Mouse (Mus musculus): ENCODE measurements around the gene Adamts16. TPM values are rescaled to one million over a fixed set of nuclear protein-coding genes. Genes with fewer than 3 reads are reported as not detected.
"Not testable (repeated sequence)": the region's sequence is repeated elsewhere in the genome, so short reads cannot be mapped to it uniquely, and the experiment has no call there.

Adamts16 gene
- polyA plus RNA-seq, 1 experiment from 2014 or later: 2.7 TPM

- no peak overlapping the region for H3K4me3 ChIP-seq (ENCODE audit: low read length)
Observed at GRCm38 (mm10) chr13:70874741-70875140, 33.1 kb upstream of the Adamts16 start.

GRCm38 (mm10) chr13:70873851-70874250, 32.2 kb upstream of the Adamts16 start:
- H3K36me3 ChIP-seq (ENCODE audit: control insufficient read depth, insufficient read depth, low read length); H3K4me1 ChIP-seq (ENCODE audit: control insufficient read depth, insufficient read depth, low read depth, low read length); ATAC-seq; H3K4me3 ChIP-seq (ENCODE audit: low read length); H3K4me2 ChIP-seq (ENCODE audit: low read length); H3K9me3 ChIP-seq (ENCODE audit: control insufficient read depth, low read length); H3K27me3 ChIP-seq (replicated peaks; ENCODE audit: control insufficient read depth, insufficient read depth, low read length); H3K27ac ChIP-seq (ENCODE audit: low read depth, low read length); H3K9ac ChIP-seq (ENCODE audit: low read depth, low read length): not testable (repeated sequence)
- 76% methylated on average over 13 of the region's 13 CpGs for WGBS

More at GRCm38 (mm10) chr13:70874741-70875140, 33.1 kb upstream of the Adamts16 start:
- ATAC-seq: no peak
- Histone ChIP-seq H3K9me3 (ENCODE audit: control insufficient read depth, low read length) (no peaks in the 10 kb centered on the region), H3K9ac (ENCODE audit: low read depth, low read length) (no peak overlapping the region), H3K36me3 (ENCODE audit: control insufficient read depth, insufficient read depth, low read length) (no peaks in the 10 kb centered on the region), H3K27me3 (replicated peaks; ENCODE audit: control insufficient read depth, insufficient read depth, low read length) (no peaks in the 10 kb centered on the region), H3K4me2 (ENCODE audit: low read length) (no peak overlapping the region), H3K27ac (ENCODE audit: low read depth, low read length) (no peak overlapping the region), H3K4me1 (ENCODE audit: control insufficient read depth, insufficient read depth, low read depth, low read length) (no peaks in the 10 kb centered on the region)

DNA sequence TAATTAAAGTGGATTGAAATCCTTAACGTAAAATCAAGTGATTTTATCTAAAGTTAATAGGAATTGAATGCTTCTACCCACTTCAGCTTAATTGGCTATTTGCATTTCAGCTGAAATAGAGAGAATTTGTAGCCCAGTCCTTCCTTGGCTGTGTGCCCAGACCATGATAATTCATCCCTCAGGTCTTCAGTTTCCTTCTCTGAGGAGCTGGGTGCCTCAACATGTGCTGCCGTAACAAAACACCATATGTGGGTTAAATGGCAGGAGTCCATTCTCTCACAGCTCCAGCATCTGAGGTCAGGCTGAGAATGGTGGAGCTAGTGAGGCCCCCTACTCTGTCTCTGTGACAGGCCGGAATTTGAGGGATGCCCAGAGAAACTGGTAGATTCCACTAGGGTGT, 29.4 kb upstream of the Adamts16 start:
- no peaks in the 10 kb centered on the region for H3K27me3 ChIP-seq (replicated peaks; ENCODE audit: control insufficient read depth, insufficient read depth, low read length)
- H3K4me3 ChIP-seq (ENCODE audit: low read length): no peak overlapping the region
- 43% methylated on average over 3 of the region's 3 CpGs for WGBS
- H3K4me2 ChIP-seq (ENCODE audit: low read length): no peak overlapping the region
- no peak overlapping the region for H3K9ac ChIP-seq (ENCODE audit: low read depth, low read length)
- no peaks in the 10 kb centered on the region for H3K9me3 ChIP-seq (ENCODE audit: control insufficient read depth, low read length)
- no peaks in the 10 kb centered on the region for H3K4me1 ChIP-seq (ENCODE audit: control insufficient read depth, insufficient read depth, low read depth, low read length)
- H3K36me3 ChIP-seq (ENCODE audit: control insufficient read depth, insufficient read depth, low read length): no peaks in the 10 kb centered on the region
- no peak for ATAC-seq
- no peak overlapping the region for H3K27ac ChIP-seq (ENCODE audit: low read depth, low read length)

GRCm38 (mm10) chr13:70866971-70867625, 25.5 kb upstream of the Adamts16 start:
- Histone ChIP-seq H3K9ac (ENCODE audit: low read depth, low read length) (no peak overlapping the region), H3K4me3 (ENCODE audit: low read length) (no peak overlapping the region), H3K9me3 (ENCODE audit: control insufficient read depth, low read length) (no peaks in the 10 kb centered on the region), H3K4me2 (ENCODE audit: low read length) (no peak overlapping the region), H3K4me1 (ENCODE audit: control insufficient read depth, insufficient read depth, low read depth, low read length) (no peaks in the 10 kb centered on the region), H3K27ac (ENCODE audit: low read depth, low read length) (no peak overlapping the region), H3K27me3 (replicated peaks; ENCODE audit: control insufficient read depth, insufficient read depth, low read length) (no peaks in the 10 kb centered on the region), H3K36me3 (ENCODE audit: control insufficient read depth, insufficient read depth, low read length) (no peaks in the 10 kb centered on the region)
- 90% methylated on average over 11 of the region's 11 CpGs for WGBS
- no peak for ATAC-seq

GRCm38 (mm10) chr13:70865867-70866266, 24.3 kb upstream of the Adamts16 start:
- Histone ChIP-seq H3K4me3 (ENCODE audit: low read length) (no peak overlapping the region), H3K9me3 (ENCODE audit: control insufficient read depth, low read length) (no peaks in the 10 kb centered on the region), H3K27ac (ENCODE audit: low read depth, low read length) (no peak overlapping the region), H3K9ac (ENCODE audit: low read depth, low read length) (no peak overlapping the region), H3K36me3 (ENCODE audit: control insufficient read depth, insufficient read depth, low read length) (no peaks in the 10 kb centered on the region), H3K4me2 (ENCODE audit: low read length) (no peak overlapping the region), H3K27me3 (replicated peaks; ENCODE audit: control insufficient read depth, insufficient read depth, low read length) (no peaks in the 10 kb centered on the region), H3K4me1 (ENCODE audit: control insufficient read depth, insufficient read depth, low read depth, low read length) (no peaks in the 10 kb centered on the region)
- WGBS: 65% methylated on average over 5 of the region's 5 CpGs
- ATAC-seq: no peak

DNA sequence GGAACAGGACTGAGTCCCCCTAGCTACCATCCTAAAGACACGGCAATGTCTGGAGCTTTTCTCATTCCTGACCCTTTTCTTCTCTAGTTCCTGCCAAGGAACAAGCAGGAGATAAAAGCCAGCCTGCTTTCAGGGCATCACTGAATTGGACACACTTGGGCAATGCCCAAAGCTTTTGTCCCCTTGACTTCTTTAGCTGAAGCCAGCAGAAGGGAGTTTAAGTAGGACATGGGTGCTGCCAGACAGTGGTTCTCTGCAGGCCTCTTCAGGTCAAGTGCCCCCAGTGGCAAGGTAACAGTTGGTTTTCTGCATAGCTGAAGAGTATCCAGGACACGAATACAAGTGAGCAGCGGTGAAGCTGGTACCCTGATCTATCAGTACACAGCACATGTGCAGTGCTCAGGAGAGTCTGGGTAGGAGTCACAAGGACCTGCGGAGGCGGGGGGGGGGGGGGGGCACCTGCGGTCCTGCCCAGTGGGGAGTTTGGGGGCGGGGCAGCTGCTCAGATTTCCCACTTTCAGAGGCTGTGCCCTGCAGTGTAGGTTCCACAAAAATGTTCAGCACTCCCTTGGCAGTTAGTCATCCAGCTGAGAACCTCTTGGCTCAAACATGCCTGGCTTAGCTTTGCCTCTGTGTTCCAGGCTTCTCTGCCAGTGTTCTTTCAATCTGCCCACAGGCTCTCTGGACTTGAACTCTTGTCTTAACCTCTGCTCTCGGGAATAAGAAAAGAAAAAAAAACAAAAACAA, 20.7 kb upstream of the Adamts16 start:
- no peak overlapping the region for H3K9ac ChIP-seq (ENCODE audit: low read depth, low read length)
- 41% methylated on average over 6 of the region's 8 CpGs for WGBS
- H3K27ac ChIP-seq (ENCODE audit: low read depth, low read length): no peak overlapping the region
- no peaks in the 10 kb centered on the region for H3K9me3 ChIP-seq (ENCODE audit: control insufficient read depth, low read length)
- H3K4me3 ChIP-seq (ENCODE audit: low read length): no peak overlapping the region
- peak; percentile 84 for ATAC-seq
- no peak overlapping the region for H3K4me2 ChIP-seq (ENCODE audit: low read length)
- H3K36me3 ChIP-seq (ENCODE audit: control insufficient read depth, insufficient read depth, low read length): no peaks in the 10 kb centered on the region
- H3K4me1 ChIP-seq (ENCODE audit: control insufficient read depth, insufficient read depth, low read depth, low read length): no peaks in the 10 kb centered on the region
- H3K27me3 ChIP-seq (replicated peaks; ENCODE audit: control insufficient read depth, insufficient read depth, low read length): no peaks in the 10 kb centered on the region

GRCm38 (mm10) chr13:70853601-70854000, 12.0 kb upstream of the Adamts16 start:
- no peak for ATAC-seq
- Histone ChIP-seq H3K27ac (ENCODE audit: low read depth, low read length) (no peak overlapping the region), H3K27me3 (replicated peaks; ENCODE audit: control insufficient read depth, insufficient read depth, low read length) (no peaks in the 10 kb centered on the region), H3K4me1 (ENCODE audit: control insufficient read depth, insufficient read depth, low read depth, low read length) (no peaks in the 10 kb centered on the region), H3K4me3 (ENCODE audit: low read length) (no peak overlapping the region), H3K9ac (ENCODE audit: low read depth, low read length) (no peak overlapping the region), H3K9me3 (ENCODE audit: control insufficient read depth, low read length) (no peaks in the 10 kb centered on the region), H3K4me2 (ENCODE audit: low read length) (no peak overlapping the region), H3K36me3 (ENCODE audit: control insufficient read depth, insufficient read depth, low read length) (no peaks in the 10 kb centered on the region)

DNA sequence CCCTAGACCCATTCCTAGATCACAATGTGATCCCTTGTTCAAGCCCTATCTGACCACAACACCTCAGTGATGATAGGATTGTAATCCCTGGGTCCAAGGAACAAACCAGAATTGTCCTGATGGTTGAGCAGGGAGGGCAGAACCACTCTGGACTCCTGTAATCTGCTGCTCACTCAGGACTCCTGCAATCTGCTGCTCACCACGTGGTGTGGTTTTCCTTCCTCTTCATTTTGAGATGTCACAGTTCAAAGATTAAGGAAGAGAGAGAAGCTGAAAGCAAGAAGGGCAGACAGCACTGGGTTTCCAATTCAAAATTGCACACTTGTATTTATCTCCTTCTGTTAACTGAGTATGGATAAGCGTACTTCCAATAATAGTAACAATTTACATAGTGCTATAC, 5.3 kb upstream of the Adamts16 start:
- 73% methylated on average over 2 of the region's 2 CpGs for WGBS
- Histone ChIP-seq H3K27ac (ENCODE audit: low read depth, low read length) (no peak overlapping the region), H3K4me1 (ENCODE audit: control insufficient read depth, insufficient read depth, low read depth, low read length) (peaks cover 1% of the 10 kb centered on the region), H3K9me3 (ENCODE audit: control insufficient read depth, low read length) (no peaks in the 10 kb centered on the region), H3K4me2 (ENCODE audit: low read length) (no peak overlapping the region), H3K4me3 (ENCODE audit: low read length) (no peak overlapping the region), H3K27me3 (replicated peaks; ENCODE audit: control insufficient read depth, insufficient read depth, low read length) (no peaks in the 10 kb centered on the region; the same call in 1 of the 2 replicates), H3K36me3 (ENCODE audit: control insufficient read depth, insufficient read depth, low read length) (no peaks in the 10 kb centered on the region), H3K9ac (ENCODE audit: low read depth, low read length) (no peak overlapping the region)
- no peak for ATAC-seq

- no peak for ATAC-seq
- 73% methylated on average over 7 of the region's 7 CpGs for WGBS
- H3K27me3 ChIP-seq (replicated peaks; ENCODE audit: control insufficient read depth, insufficient read depth, low read length): no peaks in the 10 kb centered on the region; the same call in 1 of the 2 replicates
- H3K9me3 ChIP-seq (ENCODE audit: control insufficient read depth, low read length): no peaks in the 10 kb centered on the region
- H3K36me3 ChIP-seq (ENCODE audit: control insufficient read depth, insufficient read depth, low read length): no peaks in the 10 kb centered on the region
- no peak overlapping the region for H3K4me2 ChIP-seq (ENCODE audit: low read length)
- H3K4me1 ChIP-seq (ENCODE audit: control insufficient read depth, insufficient read depth, low read depth, low read length): peaks cover 5% of the 10 kb centered on the region
- H3K4me3 ChIP-seq (ENCODE audit: low read length): no peak overlapping the region
- H3K27ac ChIP-seq (ENCODE audit: low read depth, low read length): no peak overlapping the region
- no peak overlapping the region for H3K9ac ChIP-seq (ENCODE audit: low read depth, low read length)
Observed at GRCm38 (mm10) chr13:70845526-70845925, 3.9 kb upstream of the Adamts16 start.

Data from hindbrain, embryonic 16.5 days (tissue).